Mouse (Mus musculus) B cell, adult 67 days (primary cell): Measurements from ENCODE around the gene Kif23. TPM values are rescaled to one million over a fixed set of nuclear protein-coding genes. Genes with fewer than 3 reads are reported as not detected.

Experiments
- total RNA-seq, 2 experiments: library from RNA; stranded (reverse); gene quantifications; 4 replicates each; pipeline ENCODE4 v1.2.4; 2023

The Kif23 gene
- total RNA-seq, result 10 to 100 TPM in 1 of 2 experiments, 1 to 10 TPM in 1; 7.8 to 19.2 TPM

DNA sequence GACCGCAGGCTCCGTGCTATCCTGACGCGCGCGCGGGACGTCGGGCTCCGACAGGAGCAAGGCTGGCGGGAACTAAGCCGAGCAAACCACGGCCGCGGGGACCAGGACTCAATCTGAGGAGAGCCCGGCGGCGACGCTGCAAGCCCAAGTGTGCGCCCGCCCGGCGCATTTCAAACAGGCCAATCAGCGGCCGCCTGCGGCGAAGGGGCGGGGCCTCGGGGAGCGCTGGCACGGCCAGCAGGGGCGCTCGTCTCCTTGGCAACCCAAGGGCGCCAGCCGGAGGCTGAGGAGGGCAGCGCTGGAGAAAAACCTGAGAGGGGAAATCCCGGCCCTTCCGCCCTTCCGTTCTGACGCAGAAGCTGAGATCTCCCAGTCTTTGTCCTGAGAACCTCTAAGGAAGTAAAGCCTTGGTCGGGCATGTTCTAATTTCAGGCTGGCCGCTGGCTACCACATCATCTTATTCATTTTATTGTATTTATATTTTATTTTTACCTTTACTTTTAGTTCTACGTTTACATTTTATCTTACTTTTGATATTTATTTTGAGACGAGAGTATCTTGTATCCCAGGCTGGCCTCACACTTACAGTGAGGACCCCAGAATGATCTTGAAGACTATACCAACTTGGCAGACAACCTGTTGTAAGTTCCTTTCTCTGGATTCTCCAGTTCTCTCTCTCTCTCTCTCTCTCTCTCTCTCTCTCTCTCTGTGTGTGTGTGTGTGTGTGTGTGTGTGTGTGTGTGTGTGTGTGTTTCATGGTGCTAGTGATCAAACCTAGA is at the start of gene Kif23:
Kif23 (minus strand) TSS at position 152 of the 779 bp plus-strand sequence.

DNA sequence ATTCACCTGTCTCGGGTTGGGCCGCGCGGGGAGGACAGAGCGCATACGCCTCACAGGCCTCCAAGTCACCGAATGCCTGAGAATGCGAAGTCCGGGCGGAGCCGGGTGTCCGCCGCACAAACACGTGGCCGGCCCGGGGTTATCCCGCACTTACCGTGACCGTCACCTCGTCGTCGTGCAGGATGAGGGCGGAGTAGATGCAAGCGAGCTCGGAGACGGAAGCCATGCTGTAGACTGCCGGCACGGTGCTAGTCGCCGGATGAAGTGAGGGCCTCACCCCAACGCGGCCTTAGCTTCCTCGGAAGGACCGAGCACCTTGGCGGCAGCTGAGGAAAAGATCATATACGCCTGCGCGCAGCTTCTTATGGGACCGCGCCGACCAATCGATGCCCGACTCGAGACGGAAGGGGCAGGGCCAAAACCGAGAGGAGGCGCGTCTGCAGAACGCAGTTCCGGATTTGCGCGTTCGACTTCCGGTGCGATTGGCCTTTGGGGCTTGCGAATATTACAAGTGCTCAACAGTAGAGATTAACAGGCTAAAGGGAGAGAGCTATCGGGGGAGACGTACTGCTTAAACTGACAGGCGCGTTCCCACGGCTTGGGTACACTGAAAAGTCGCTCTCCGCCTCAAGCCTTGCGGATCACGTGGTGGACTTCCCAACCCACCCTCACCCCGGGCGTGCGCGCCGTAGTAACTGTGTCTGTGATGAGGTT is 32.2 kb downstream of the Kif23 start, which contains the start of gene Rplp1:
Rplp1 (minus strand) TSS at position 340 of the 714 bp plus-strand sequence.

Other genes starting within 250 kb of the Kif23 start
- gene Rplp1, start 32.2 kb downstream of the Kif23 start, total RNA-seq, result 1,000 to 10,000 TPM; 4,621 to 4,991 TPM
- not detected for gene Paqr5, start 80.1 kb upstream of the Kif23 start, total RNA-seq
- gene Glce, start 175.9 kb upstream of the Kif23 start, total RNA-seq, result 10 to 100 TPM in 1 of 2 experiments, 1 to 10 TPM in 1; 9.5 to 13.1 TPM